8 mouse cellular contexts compared by ENCODE assay signal in the genomic region with DNA sequence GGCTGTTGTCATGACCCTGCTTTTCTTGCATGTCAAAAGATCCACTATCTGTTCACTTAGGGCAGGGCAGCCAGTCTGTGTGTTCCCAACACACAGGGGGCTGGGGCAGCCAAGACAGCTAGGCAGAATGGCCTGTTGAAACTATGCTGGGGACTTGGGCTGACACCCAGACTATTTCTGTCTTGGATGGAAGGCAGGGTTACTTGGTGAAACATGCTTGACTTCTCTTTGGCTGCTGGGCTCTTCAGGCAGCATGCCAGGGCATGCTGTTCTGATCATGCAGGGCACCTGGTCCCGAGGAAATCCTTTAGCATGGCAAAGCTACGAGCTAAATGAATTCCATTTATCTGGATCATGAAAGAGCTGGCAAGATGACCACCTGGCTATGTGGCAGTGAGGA. TPM values are rescaled to one million over a fixed set of nuclear protein-coding genes. Genes with fewer than 3 reads are reported as not detected.
DNase-seq lines count a peak whose midpoint lies in the region.

No protein-coding gene starts in this region.

- DNase-seq in adrenal gland, postnatal 14 days, result peak; percentile 32
- DNase-seq in adrenal gland, adult 8-10 months, result no peak
- DNase-seq in lung, postnatal 10 days, result peak; percentile 31
- no peak for DNase-seq in lung, postnatal 25 days (ENCODE audit: low spot score)
- peak; percentile 38 for DNase-seq in heart, adult 8-10 months (ENCODE audit: low spot score)
- DNase-seq in neural tube, embryonic 10.5 days (ENCODE audit: extremely low spot score, low spot score), result no peak
- no peak for DNase-seq in layer of hippocampus, adult 9-11 months
- no peak for DNase-seq in testis, postnatal 10 days (ENCODE audit: low spot score)

RNA-seq across cellular contexts. Expression of a gene that starts 46.8 kb away (rescaled TPM):
- total RNA-seq in adrenal gland, postnatal 14 days (2021), result not detected in 2 replicates
- total RNA-seq in adrenal gland, adult 8-10 months (2022), result under 1 TPM in 1 of 4 experiments, not detected in 3; 0.48 TPM
- total RNA-seq in heart, adult 8-10 months (2022), result not detected

Comparison
In these comparisons a context has a peak if more than half of its experiments do, and no peak if none do; other contexts are left out.
1. DNase-seq: peak in adrenal gland, postnatal 14 days (single experiment), lung, postnatal 10 days (single experiment) and heart, adult 8-10 months (single experiment); none in adrenal gland, adult 8-10 months (single experiment), lung, postnatal 25 days (single experiment), neural tube, embryonic 10.5 days (single experiment), layer of hippocampus, adult 9-11 months (single experiment) and testis, postnatal 10 days (single experiment).